Mouse (Mus musculus): ENCODE data around the gene Pigp. TPM values are rescaled to one million over a fixed set of nuclear protein-coding genes. Genes with fewer than 3 reads are reported as not detected.
A peak's percentile ranks its signal among the peaks of the same experiment; 100 is the strongest.

The Pigp gene
- polyA plus RNA-seq (2015; fragmentation: Nextera tagmentation; extraction: Ambion mirVana): 55.5 and 58.3 TPM in 2 replicates

- Histone ChIP-seq H3K9ac (peak within 1 kb of the TSS; percentile 84), H3K4me1 (replicated peaks) (peaks cover 35% of the 10 kb centered on the region), H3K4me3 (replicated peaks) (peak within 1 kb of the TSS; percentile 81), H3K27me3 (no peaks in the 10 kb centered on the region), H3K4me2 (peak within 1 kb of the TSS; percentile 98), H3K9me3 (replicated peaks) (no peaks in the 10 kb centered on the region), H3K36me3 (no peaks in the 10 kb centered on the region), H3K27ac (peak within 1 kb of the TSS; percentile 83)
- ATAC-seq (ENCODE audit: low read depth): peak; percentile 66
- WGBS (ENCODE audit: insufficient replicate concordance): under 1% methylated on average over 41 of the region's 43 CpGs
- peak; percentile 32 for DNase-seq
These were observed at the start of gene Pigp for GRCm38 (mm10) chr16:94371301-94371931. Gene Pigp, minus strand, starts transcription at chr16:94371842.

GRCm38 (mm10) chr16:94420498-94420897 lies 48.9 kb upstream of the Pigp start:
- no peak for ATAC-seq (ENCODE audit: low read depth)
- H3K4me2 ChIP-seq: no peak overlapping the region
- H3K9me3 ChIP-seq (replicated peaks): 0 out of 2 replicates have a peak, but pooled peaks cover 6% of the 10 kb centered on the region

GRCm38 (mm10) chr16:94414151-94414550 lies 42.5 kb upstream of the Pigp start:
- Histone ChIP-seq H3K4me3 (replicated peaks) (no peak overlapping the region), H3K4me1 (replicated peaks) (no peaks in the 10 kb centered on the region; the same call in 1 of the 2 replicates), H3K4me2 (no peak overlapping the region), H3K36me3 (peaks cover 32% of the 10 kb centered on the region), H3K9me3 (replicated peaks) (no peaks in the 10 kb centered on the region), H3K27me3 (no peaks in the 10 kb centered on the region), H3K9ac (no peak overlapping the region), H3K27ac (no peak overlapping the region)
- WGBS (ENCODE audit: insufficient replicate concordance): 78% methylated on average over 6 of the region's 6 CpGs
- ATAC-seq (ENCODE audit: low read depth) (no peak), DNase-seq (no peak)

More at GRCm38 (mm10) chr16:94420498-94420897, 48.9 kb upstream of the Pigp start:
- Histone ChIP-seq H3K4me1 (replicated peaks) (no peaks in the 10 kb centered on the region), H3K4me3 (replicated peaks) (no peak overlapping the region), H3K36me3 (peaks cover 52% of the 10 kb centered on the region), H3K27ac (no peak overlapping the region), H3K27me3 (no peaks in the 10 kb centered on the region), H3K9ac (no peak overlapping the region)
- 83% methylated on average over 3 of the region's 3 CpGs for WGBS (ENCODE audit: insufficient replicate concordance)
- DNase-seq: no peak

GRCm38 (mm10) chr16:94412760-94413159 lies 41.1 kb upstream of the Pigp start:
- H3K9ac ChIP-seq: no peak overlapping the region
- no peak overlapping the region for H3K27ac ChIP-seq
- H3K27me3 ChIP-seq: no peaks in the 10 kb centered on the region
- DNase-seq (no peak), ATAC-seq (ENCODE audit: low read depth) (no peak)
- no peak overlapping the region for H3K4me3 ChIP-seq (replicated peaks)
- H3K4me2 ChIP-seq: no peak overlapping the region
- H3K9me3 ChIP-seq (replicated peaks): no peaks in the 10 kb centered on the region
- 77% methylated on average over 4 of the region's 4 CpGs for WGBS (ENCODE audit: insufficient replicate concordance)
- peaks cover 29% of the 10 kb centered on the region for H3K36me3 ChIP-seq
- H3K4me1 ChIP-seq (replicated peaks): no peaks in the 10 kb centered on the region; the same call in 1 of the 2 replicates

GRCm38 (mm10) chr16:94412198-94412597 lies 40.6 kb upstream of the Pigp start:
- no peaks in the 10 kb centered on the region for H3K27me3 ChIP-seq
- no peaks in the 10 kb centered on the region for H3K9me3 ChIP-seq (replicated peaks)
- H3K4me1 ChIP-seq (replicated peaks): no peaks in the 10 kb centered on the region; the same call in 1 of the 2 replicates
- H3K27ac ChIP-seq: no peak overlapping the region
- H3K36me3 ChIP-seq: peaks cover 29% of the 10 kb centered on the region
- ATAC-seq (ENCODE audit: low read depth): no peak
- no peak overlapping the region for H3K4me3 ChIP-seq (replicated peaks)
- no peak overlapping the region for H3K4me2 ChIP-seq
- no peak for DNase-seq
- WGBS (ENCODE audit: insufficient replicate concordance): 69% methylated on average over 2 of the region's 2 CpGs
- H3K9ac ChIP-seq: no peak overlapping the region

GRCm38 (mm10) chr16:94411287-94411686 lies 39.6 kb upstream of the Pigp start:
- Histone ChIP-seq H3K4me1 (replicated peaks) (no peaks in the 10 kb centered on the region; the same call in 1 of the 2 replicates), H3K4me3 (replicated peaks) (no peak overlapping the region), H3K9me3 (replicated peaks) (no peaks in the 10 kb centered on the region), H3K9ac (no peak overlapping the region), H3K36me3 (peaks cover 29% of the 10 kb centered on the region), H3K4me2 (no peak overlapping the region), H3K27ac (no peak overlapping the region), H3K27me3 (no peaks in the 10 kb centered on the region)
- DNase-seq (no peak), ATAC-seq (ENCODE audit: low read depth) (no peak)
- 60% methylated on average over 3 of the region's 3 CpGs for WGBS (ENCODE audit: insufficient replicate concordance)

GRCm38 (mm10) chr16:94402185-94402584 lies 30.5 kb upstream of the Pigp start:
- H3K4me3 ChIP-seq (replicated peaks): no peak overlapping the region
- no peak for ATAC-seq (ENCODE audit: low read depth)
- H3K36me3 ChIP-seq: no peaks in the 10 kb centered on the region
- DNase-seq: no peak
- no peak overlapping the region for H3K9ac ChIP-seq
- H3K4me2 ChIP-seq: no peak overlapping the region
- WGBS (ENCODE audit: insufficient replicate concordance): 68% methylated on average over 4 of the region's 4 CpGs
- H3K4me1 ChIP-seq (replicated peaks): peaks cover 7% of the 10 kb centered on the region
- H3K27me3 ChIP-seq: no peaks in the 10 kb centered on the region
- H3K9me3 ChIP-seq (replicated peaks): no peaks in the 10 kb centered on the region
- no peak overlapping the region for H3K27ac ChIP-seq

- no peak for ATAC-seq (ENCODE audit: low read depth)
- no peak overlapping the region for H3K9ac ChIP-seq
- H3K4me1 ChIP-seq (replicated peaks): peaks cover 8% of the 10 kb centered on the region
- WGBS (ENCODE audit: insufficient replicate concordance): 43% methylated on average over 2 of the region's 2 CpGs
- no peaks in the 10 kb centered on the region for H3K27me3 ChIP-seq
- H3K9me3 ChIP-seq (replicated peaks): no peaks in the 10 kb centered on the region
- no peak overlapping the region for H3K4me3 ChIP-seq (replicated peaks)
- no peak for DNase-seq
- no peak overlapping the region for H3K4me2 ChIP-seq
- H3K36me3 ChIP-seq: no peaks in the 10 kb centered on the region
- H3K27ac ChIP-seq: no peak overlapping the region
These were observed 30.0 kb upstream of the Pigp start for GRCm38 (mm10) chr16:94401636-94402035.

- no peak for DNase-seq
- H3K9ac ChIP-seq: no peak overlapping the region
- H3K4me1 ChIP-seq (replicated peaks): peaks cover 9% of the 10 kb centered on the region
- no peak overlapping the region for H3K4me2 ChIP-seq
- H3K4me3 ChIP-seq (replicated peaks): no peak overlapping the region
- H3K27ac ChIP-seq: no peak overlapping the region
- no peaks in the 10 kb centered on the region for H3K27me3 ChIP-seq
- no peaks in the 10 kb centered on the region for H3K9me3 ChIP-seq (replicated peaks)
- WGBS (ENCODE audit: insufficient replicate concordance): 56% methylated on average over 2 of the region's 2 CpGs
- no peak for ATAC-seq (ENCODE audit: low read depth)
- H3K36me3 ChIP-seq: peaks cover 17% of the 10 kb centered on the region
These were observed 27.5 kb upstream of the Pigp start for GRCm38 (mm10) chr16:94399141-94399540.

GRCm38 (mm10) chr16:94396641-94397040 lies 25.0 kb upstream of the Pigp start:
- no peak overlapping the region for H3K27ac ChIP-seq
- H3K4me2 ChIP-seq: no peak overlapping the region
- H3K9me3 ChIP-seq (replicated peaks): no peaks in the 10 kb centered on the region
- H3K36me3 ChIP-seq: peaks cover 17% of the 10 kb centered on the region
- WGBS (ENCODE audit: insufficient replicate concordance): 57% methylated on average over 7 of the region's 7 CpGs
- DNase-seq (no peak), ATAC-seq (ENCODE audit: low read depth) (no peak)
- 0 out of 2 replicates have a peak, but pooled peaks cover 6% of the 10 kb centered on the region for H3K4me1 ChIP-seq (replicated peaks)
- no peak overlapping the region for H3K9ac ChIP-seq
- no peaks in the 10 kb centered on the region for H3K27me3 ChIP-seq
- no peak overlapping the region for H3K4me3 ChIP-seq (replicated peaks)

GRCm38 (mm10) chr16:94395051-94395450 lies 23.4 kb upstream of the Pigp start:
- Histone ChIP-seq H3K4me1 (replicated peaks) (0 out of 2 replicates have a peak, but pooled peaks cover 2% of the 10 kb centered on the region), H3K4me2 (no peak overlapping the region), H3K36me3 (peaks cover 17% of the 10 kb centered on the region), H3K9me3 (replicated peaks) (no peaks in the 10 kb centered on the region), H3K27ac (no peak overlapping the region), H3K9ac (no peak overlapping the region), H3K4me3 (replicated peaks) (no peak overlapping the region), H3K27me3 (no peaks in the 10 kb centered on the region)
- ATAC-seq (ENCODE audit: low read depth) (no peak), DNase-seq (no peak)
- WGBS (ENCODE audit: insufficient replicate concordance): 73% methylated on average over 3 of the region's 3 CpGs

GRCm38 (mm10) chr16:94392299-94392698 lies 20.7 kb upstream of the Pigp start:
- no peaks in the 10 kb centered on the region for H3K9me3 ChIP-seq (replicated peaks)
- peaks cover 21% of the 10 kb centered on the region for H3K36me3 ChIP-seq
- ATAC-seq (ENCODE audit: low read depth) (no peak), DNase-seq (no peak)
- 77% methylated on average over 4 of the region's 4 CpGs for WGBS (ENCODE audit: insufficient replicate concordance)
- no peak overlapping the region for H3K9ac ChIP-seq
- no peak overlapping the region for H3K4me3 ChIP-seq (replicated peaks)
- H3K4me1 ChIP-seq (replicated peaks): 0 out of 2 replicates have a peak, but pooled peaks cover 2% of the 10 kb centered on the region
- no peaks in the 10 kb centered on the region for H3K27me3 ChIP-seq
- no peak overlapping the region for H3K4me2 ChIP-seq
- H3K27ac ChIP-seq: no peak overlapping the region
